Mouse (Mus musculus) stomach, embryonic 16.5 days (tissue): ENCODE measurements around the gene Maff. TPM values are rescaled to one million over a fixed set of nuclear protein-coding genes. Genes with fewer than 3 reads are reported as not detected.
A peak's percentile ranks its signal among the peaks of the same experiment; 100 is the strongest.

ENCODE experiments used
- ATAC-seq: fragments of 200-750 bp; cut with Nextera tagmentation; 2 replicates; pipeline ENCODE4 v1.8.0; 2017; ENCODE audit warnings: moderate number of reproducible peaks, moderate TSS enrichment; ENCODE audit not compliant: insufficient read depth, low FRiP score
- H3K27ac ChIP-seq: fragments of 300-500 bp; sonication (generic); 2 replicates; pipeline ENCODE4 v1.5.1; 2014; ENCODE audit warnings: low read length
- H3K27me3 ChIP-seq: fragments of 300-500 bp; sonication (generic); 2 replicates; pipeline ENCODE4 v1.6.1; 2014; ENCODE audit warnings: low read length, control low read depth, mixed read lengths; ENCODE audit not compliant: control insufficient read depth, insufficient read depth
- H3K36me3 ChIP-seq: fragments of 300-500 bp; sonication (generic); 2 replicates; pipeline ENCODE4 v1.6.1; 2014; ENCODE audit warnings: low read length; ENCODE audit not compliant: control insufficient read depth, insufficient read depth
- H3K4me1 ChIP-seq: fragments of 300-500 bp; sonication (generic); 2 replicates; pipeline ENCODE4 v1.6.1; 2014; ENCODE audit warnings: low read length, control low read depth, mixed read lengths; ENCODE audit not compliant: control insufficient read depth, insufficient read depth
- H3K4me2 ChIP-seq: fragments of 300-500 bp; sonication (generic); 2 replicates; pipeline ENCODE4 v1.6.1; 2014; ENCODE audit warnings: low read depth, low read length, mixed read lengths
- H3K4me3 ChIP-seq: fragments of 300-500 bp; sonication (generic); replicated peaks from 2 replicates; pipeline ENCODE4 v1.5.1; 2014; ENCODE audit warnings: mild to moderate bottlenecking, low read length
- H3K9ac ChIP-seq: fragments of 300-500 bp; sonication (generic); 2 replicates; pipeline ENCODE4 v1.6.1; 2014; ENCODE audit warnings: low read length
- H3K9me3 ChIP-seq: fragments of 300-500 bp; sonication (generic); replicated peaks from 2 replicates; pipeline ENCODE4 v1.6.1; 2016; ENCODE audit warnings: low read length, control low read depth; ENCODE audit not compliant: control insufficient read depth
- WGBS: fragments of 180-500 bp; shearing (Covaris S2); extraction: QIAGEN DNeasy Blood & Tissue Kit; methylation state at CpG from one replicate; pipeline ENCODE4 v1.1.7; 2014; 5-methylcytosine and 5-hydroxymethylcytosine counted together
- polyA plus RNA-seq: library from polyadenylated mRNA; unstranded; fragments of >200 nt; fragmentation: Nextera tagmentation; extraction: Ambion mirVana; gene quantifications from 2 replicates; pipeline ENCODE4 v1.2.1, GENCODE M21; 2015

Maff gene
- polyA plus RNA-seq, 1 experiment from 2014 or later: 5.2 TPM

- H3K9me3 ChIP-seq: no peaks in the 10 kb centered on the region
- H3K27me3 ChIP-seq: no peaks in the 10 kb centered on the region
- H3K4me2 ChIP-seq: no peak overlapping the region
- peak overlapping the region; percentile 77 for H3K27ac ChIP-seq
- H3K4me1 ChIP-seq: peaks cover 31% of the 10 kb centered on the region
- 0 out of 2 replicates have a peak overlapping the region, but pooled peaks have one; percentile 9 for H3K9ac ChIP-seq
- 51% methylated on average over 11 of the region's 11 CpGs for WGBS
- H3K36me3 ChIP-seq: no peaks in the 10 kb centered on the region
- H3K4me3 ChIP-seq: no peak overlapping the region
- ATAC-seq: peak; percentile 19; the same call in 1 of the 2 replicates
Observed at GRCm38 (mm10) chr15:79322281-79322990, 24.0 kb upstream of the Maff start.

GRCm38 (mm10) chr15:79322991-79323790, 23.2 kb upstream of the Maff start:
- Histone ChIP-seq H3K9ac (0 out of 2 replicates have a peak overlapping the region, but pooled peaks have one; percentile 9), H3K36me3 (no peaks in the 10 kb centered on the region), H3K4me3 (no peak overlapping the region), H3K27me3 (no peaks in the 10 kb centered on the region), H3K27ac (peak overlapping the region; percentile 77), H3K4me2 (no peak overlapping the region), H3K9me3 (no peaks in the 10 kb centered on the region), H3K4me1 (peaks cover 34% of the 10 kb centered on the region)
- WGBS: 64% methylated on average over 6 of the region's 6 CpGs
- ATAC-seq: no peak

- no peaks in the 10 kb centered on the region for H3K36me3 ChIP-seq
- no peak overlapping the region for H3K4me3 ChIP-seq
- no peak overlapping the region for H3K9ac ChIP-seq
- peak overlapping the region; percentile 77 for H3K27ac ChIP-seq
- peaks cover 34% of the 10 kb centered on the region for H3K4me1 ChIP-seq
- H3K9me3 ChIP-seq: no peaks in the 10 kb centered on the region
- 82% methylated on average over 4 of the region's 4 CpGs for WGBS
- no peak for ATAC-seq
- H3K27me3 ChIP-seq: no peaks in the 10 kb centered on the region
- no peak overlapping the region for H3K4me2 ChIP-seq
Observed at GRCm38 (mm10) chr15:79323791-79324155, 22.6 kb upstream of the Maff start.

GRCm38 (mm10) chr15:79324373-79324772, 22.0 kb upstream of the Maff start:
- Histone ChIP-seq H3K27me3 (no peaks in the 10 kb centered on the region), H3K4me2 (no peak overlapping the region), H3K36me3 (no peaks in the 10 kb centered on the region), H3K4me1 (peaks cover 34% of the 10 kb centered on the region), H3K9ac (no peak overlapping the region), H3K27ac (peak overlapping the region; percentile 77), H3K9me3 (no peaks in the 10 kb centered on the region), H3K4me3 (no peak overlapping the region)
- 77% methylated on average over 3 of the region's 3 CpGs for WGBS
- ATAC-seq: no peak

- Histone ChIP-seq H3K9ac (peak overlapping the region; percentile 2), H3K4me1 (peaks cover 37% of the 10 kb centered on the region), H3K9me3 (no peaks in the 10 kb centered on the region), H3K36me3 (no peaks in the 10 kb centered on the region), H3K27ac (peak overlapping the region; percentile 99), H3K4me2 (no peak overlapping the region), H3K4me3 (no peak overlapping the region), H3K27me3 (no peaks in the 10 kb centered on the region)
- WGBS: 62% methylated on average over 3 of the region's 3 CpGs
- no peak for ATAC-seq
Observed at GRCm38 (mm10) chr15:79325742-79326141, 20.7 kb upstream of the Maff start.

- H3K36me3 ChIP-seq: no peaks in the 10 kb centered on the region
- no peaks in the 10 kb centered on the region for H3K9me3 ChIP-seq
- H3K9ac ChIP-seq: peak overlapping the region; percentile 41; the same call in 1 of the 2 replicates
- WGBS: 47% methylated on average over 4 of the region's 4 CpGs
- peak overlapping the region; percentile 90 for H3K4me2 ChIP-seq
- no peak for ATAC-seq
- H3K27me3 ChIP-seq: no peaks in the 10 kb centered on the region
- no peak overlapping the region for H3K4me3 ChIP-seq
- peaks cover 37% of the 10 kb centered on the region for H3K4me1 ChIP-seq
- peak overlapping the region; percentile 99 for H3K27ac ChIP-seq
Observed at GRCm38 (mm10) chr15:79326264-79326663, 20.2 kb upstream of the Maff start.

- WGBS: 7% methylated on average over 20 of the region's 20 CpGs
- Histone ChIP-seq H3K9ac (peak overlapping the region; percentile 79), H3K4me1 (peaks cover 36% of the 10 kb centered on the region), H3K9me3 (no peaks in the 10 kb centered on the region), H3K36me3 (no peaks in the 10 kb centered on the region), H3K27me3 (no peaks in the 10 kb centered on the region), H3K4me3 (peak overlapping the region; percentile 64), H3K27ac (peak overlapping the region; percentile 99), H3K4me2 (peak overlapping the region; percentile 90)
- peak; percentile 27; the same call in 1 of the 2 replicates for ATAC-seq
Observed at GRCm38 (mm10) chr15:79326971-79327961, 19.2 kb upstream of the Maff start.

GRCm38 (mm10) chr15:79328058-79328938, 18.1 kb upstream of the Maff start, which contains the start of gene Pla2g6:
Gene Pla2g6 (minus strand): TSS chr15:79328390.
- 1% methylated on average over 46 of the region's 46 CpGs for WGBS
- Histone ChIP-seq H3K36me3 (no peaks in the 10 kb centered on the region), H3K4me2 (peak within 1 kb of the TSS; percentile 90), H3K9me3 (no peaks in the 10 kb centered on the region), H3K4me3 (peak within 1 kb of the TSS; percentile 64), H3K4me1 (peaks cover 31% of the 10 kb centered on the region), H3K9ac (peak within 1 kb of the TSS; percentile 79), H3K27me3 (no peaks in the 10 kb centered on the region), H3K27ac (peak within 1 kb of the TSS; percentile 99)
- peak; percentile 96 for ATAC-seq
